Mouse (Mus musculus) limb, embryonic 14.5 days (tissue): ENCODE measurements around the gene Hspa8. TPM values are rescaled to one million over a fixed set of nuclear protein-coding genes. Genes with fewer than 3 reads are reported as not detected.

Experiments
- ATAC-seq: fragments of 200-750 bp; cut with Nextera tagmentation; 2 replicates; pipeline ENCODE4 v1.8.0; 2017; ENCODE audit warnings: low read depth, moderate number of reproducible peaks, moderate TSS enrichment; ENCODE audit not compliant: low FRiP score
- DNase-seq: peaks from one replicate; pipeline ENCODE4 v3.0.0-alpha.2; 2015; ENCODE audit warnings: low spot score
- H3K27ac ChIP-seq: fragments of 300-500 bp; sonication (generic); replicated peaks from 2 replicates; pipeline ENCODE4 v1.5.1; 2014; ENCODE audit warnings: low read depth, mild to moderate bottlenecking, low read length, moderate library complexity, mixed read lengths
- H3K27me3 ChIP-seq: fragments of 300-500 bp; sonication (generic); 2 replicates; pipeline ENCODE4 v1.6.1; 2014; ENCODE audit warnings: low read length, mixed read lengths; ENCODE audit not compliant: control insufficient read depth, insufficient read depth
- H3K36me3 ChIP-seq: fragments of 300-500 bp; sonication (generic); 2 replicates; pipeline ENCODE4 v1.6.1; 2014; ENCODE audit warnings: mild to moderate bottlenecking, low read length, moderate library complexity, mixed read lengths; ENCODE audit not compliant: control insufficient read depth, insufficient read depth
- H3K4me1 ChIP-seq: fragments of 300-500 bp; sonication (generic); 2 replicates; pipeline ENCODE4 v1.6.1; 2014; ENCODE audit warnings: antibody characterized with exemption, low read length, mixed read lengths; ENCODE audit not compliant: control insufficient read depth, insufficient read depth
- H3K4me2 ChIP-seq: fragments of 300-500 bp; sonication (generic); replicated peaks from 2 replicates; pipeline ENCODE4 v1.6.1; 2014; ENCODE audit warnings: low read depth, mild to moderate bottlenecking, low read length, moderate library complexity; ENCODE audit not compliant: severe bottlenecking
- H3K4me3 ChIP-seq: fragments of 300-500 bp; sonication (generic); replicated peaks from 2 replicates; pipeline ENCODE4 v1.5.1; 2014; ENCODE audit warnings: low read length
- H3K9ac ChIP-seq: fragments of 300-500 bp; sonication (generic); 2 replicates; pipeline ENCODE4 v1.6.1; 2014; ENCODE audit warnings: mild to moderate bottlenecking, low read depth, low read length, moderate library complexity; ENCODE audit not compliant: severe bottlenecking
- H3K9me3 ChIP-seq: fragments of 300-500 bp; sonication (generic); 2 replicates; pipeline ENCODE4 v1.6.1; 2016; ENCODE audit warnings: low read length; ENCODE audit not compliant: control insufficient read depth
- POLR2A ChIP-seq: fragments of 200-500 bp; IDR thresholded peaks from 2 replicates; pipeline ENCODE4 v1.8.0; 2012; ENCODE audit warnings: inconsistent platforms, mild to moderate bottlenecking, moderate library complexity, borderline replicate concordance; ENCODE audit not compliant: insufficient read depth, insufficient read length; ENCODE audit errors: extremely low read depth
- WGBS: fragments of 180-500 bp; shearing (Covaris S2); extraction: QIAGEN DNeasy Blood & Tissue Kit; methylation state at CpG from one replicate; pipeline ENCODE4 v1.1.7; 2014; 5-methylcytosine and 5-hydroxymethylcytosine counted together
- polyA plus RNA-seq, 2 experiments: library from polyadenylated mRNA; depleted of rRNA in 1 of 2; stranded (reverse) in 1 of 2; unstranded in 1 of 2; fragments of >200 nt; fragmentation: Nextera tagmentation in 1 of 2; extraction: Ambion mirVana in 1 of 2; gene quantifications; 2 replicates each; pipeline versions ENCODE4 v1.2.1 to v1.2.3; 2012 to 2014

Gene Hspa8
- polyA plus RNA-seq, 2 experiments = 2,023 to 2,115 TPM

DNA sequence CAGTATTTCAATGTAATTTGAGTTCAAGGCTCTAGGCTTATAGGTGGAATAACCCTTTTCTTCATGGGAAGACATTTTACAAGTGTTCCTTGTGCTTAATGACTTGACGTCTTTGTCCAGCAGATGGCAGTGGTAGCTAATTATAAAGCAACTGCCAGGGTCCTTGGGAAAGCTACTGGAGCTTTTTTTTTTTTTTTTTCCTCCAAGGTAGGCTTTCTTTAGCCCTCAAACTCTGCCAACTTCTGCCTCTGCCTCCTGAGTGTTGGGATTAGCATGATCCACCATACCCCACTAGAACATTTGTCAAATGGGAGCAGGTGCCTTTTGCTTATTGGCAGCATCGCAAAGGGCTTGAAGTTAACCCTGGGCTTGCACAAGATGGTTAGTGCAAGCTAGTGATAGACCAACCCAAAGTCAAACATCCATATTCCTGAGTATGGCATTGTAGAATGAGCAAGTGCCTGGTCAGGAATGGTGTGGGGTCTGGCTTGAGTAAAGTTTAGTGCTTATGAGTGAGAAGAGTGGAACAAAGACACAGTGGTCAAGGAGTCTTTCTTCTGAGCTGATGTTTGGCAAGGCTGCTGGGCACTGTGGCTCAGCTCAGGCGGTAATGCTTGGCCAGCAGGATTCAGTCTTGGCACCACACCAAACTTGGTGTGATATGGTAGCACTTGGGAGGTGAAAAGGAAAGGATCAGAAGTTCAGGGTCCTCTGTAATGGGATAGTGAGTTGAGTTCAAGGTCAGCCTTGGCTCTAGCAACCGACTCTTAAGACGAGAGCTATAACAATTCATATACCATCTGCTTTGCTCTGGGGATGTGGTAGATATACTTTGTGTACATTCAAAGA is 5.9 kb downstream of the Hspa8 start:
- peak; percentile 80 for DNase-seq
- no peak overlapping the region; the same call in 1 of the 2 replicates for H3K4me2 ChIP-seq
- TF ChIP-seq POLR2A = no peak
- no peak overlapping the region for H3K4me3 ChIP-seq
- no peaks in the 10 kb centered on the region for H3K9me3 ChIP-seq
- peaks cover 27% of the 10 kb centered on the region for H3K4me1 ChIP-seq
- no peak for ATAC-seq
- H3K9ac ChIP-seq = no peak overlapping the region; the same call in 1 of the 2 replicates
- WGBS = 20% methylated on average over 5 of the region's 5 CpGs
- peak overlapping the region; percentile 28; the same call in 1 of the 2 replicates for H3K27ac ChIP-seq
- no peaks in the 10 kb centered on the region for H3K27me3 ChIP-seq
- peaks cover 50% of the 10 kb centered on the region for H3K36me3 ChIP-seq

DNA sequence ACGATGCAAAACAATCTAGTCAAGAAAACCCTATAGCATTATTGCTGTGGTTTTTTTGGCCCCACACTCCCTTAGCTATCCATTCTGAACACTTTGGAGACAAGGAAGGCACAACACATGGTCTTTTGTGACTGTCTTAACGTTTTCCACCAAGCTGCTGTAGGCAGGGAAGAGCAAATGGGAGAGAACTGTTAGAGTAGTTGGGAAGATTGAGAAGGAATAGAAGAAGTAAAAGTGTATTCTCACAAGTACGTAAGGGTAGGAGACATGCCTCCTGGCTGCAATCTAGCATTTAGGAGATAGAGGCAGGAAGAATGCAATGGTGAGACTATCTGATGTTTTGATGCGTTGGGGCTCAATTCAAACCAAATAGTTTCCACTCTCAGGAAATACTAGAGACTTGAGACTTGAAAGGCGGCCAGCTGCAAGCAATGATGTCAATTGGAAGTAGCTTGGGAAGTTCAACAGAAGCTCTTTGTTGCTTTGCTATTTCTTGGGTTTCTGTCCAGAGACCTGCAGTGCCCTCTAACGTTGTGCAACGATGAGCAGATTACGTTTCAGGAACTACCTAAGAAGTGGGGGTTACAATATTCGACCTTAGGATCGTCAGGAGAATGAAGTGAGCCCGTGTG is 6.6 kb downstream of the Hspa8 start:
- H3K36me3 ChIP-seq = peaks cover 46% of the 10 kb centered on the region
- H3K4me2 ChIP-seq = no peak overlapping the region
- no peak overlapping the region for H3K9ac ChIP-seq
- no peaks in the 10 kb centered on the region for H3K9me3 ChIP-seq
- ATAC-seq (0 out of 2 replicates have a peak, but pooled peaks have one; percentile 11), DNase-seq (peak; percentile 67)
- H3K27ac ChIP-seq = peak overlapping the region; percentile 28; the same call in 1 of the 2 replicates
- no peak for TF ChIP-seq POLR2A
- peaks cover 27% of the 10 kb centered on the region for H3K4me1 ChIP-seq
- H3K27me3 ChIP-seq = no peaks in the 10 kb centered on the region
- WGBS = 18% methylated on average over 11 of the region's 11 CpGs
- no peak overlapping the region for H3K4me3 ChIP-seq

DNA sequence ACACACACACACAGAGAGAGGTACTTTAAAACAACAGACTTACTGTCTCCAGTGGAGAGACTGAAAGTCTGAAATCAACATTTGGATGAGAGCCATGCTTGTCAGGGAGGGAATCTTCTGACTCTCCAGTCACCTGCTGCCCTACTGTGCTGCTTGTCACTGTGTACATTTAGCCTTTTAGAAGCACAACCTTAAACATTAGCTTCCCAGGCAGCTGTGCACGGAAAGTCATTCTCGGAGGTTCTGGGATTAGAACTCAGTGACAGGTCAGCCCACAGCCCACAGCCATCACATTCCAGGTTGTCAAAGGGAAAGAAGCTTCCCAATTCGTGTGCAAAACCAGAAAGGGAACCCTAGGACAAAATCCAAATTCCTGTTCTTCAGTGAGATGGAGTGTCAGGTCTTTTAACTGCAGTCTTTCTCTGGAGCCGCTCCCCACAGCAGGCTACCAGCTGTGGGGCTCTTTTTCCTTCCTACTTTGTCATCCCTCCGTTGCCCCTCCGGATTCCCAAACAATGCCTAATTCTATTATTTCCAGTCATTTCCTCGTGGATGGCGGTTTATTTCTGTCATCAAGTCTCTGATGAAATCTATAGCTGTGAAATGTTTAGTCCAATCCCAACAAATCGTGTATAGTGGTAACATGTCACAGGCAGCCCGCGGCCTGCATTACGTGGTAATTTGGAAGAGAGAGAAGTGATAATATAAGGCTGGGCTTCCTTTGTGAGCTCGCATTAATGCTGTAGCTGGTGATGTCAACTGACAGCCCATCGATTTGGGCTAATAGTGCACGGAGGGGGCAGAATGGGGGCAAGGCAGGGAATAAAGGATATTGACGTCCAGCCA is 7.5 kb downstream of the Hspa8 start:
- Histone ChIP-seq H3K4me3 (no peak overlapping the region), H3K9me3 (no peaks in the 10 kb centered on the region), H3K27ac (peak overlapping the region; percentile 28; the same call in 1 of the 2 replicates), H3K4me2 (no peak overlapping the region), H3K27me3 (no peaks in the 10 kb centered on the region), H3K4me1 (peaks cover 27% of the 10 kb centered on the region), H3K36me3 (peaks cover 41% of the 10 kb centered on the region), H3K9ac (no peak overlapping the region)
- TF ChIP-seq POLR2A = no peak
- ATAC-seq = no peak; the same call in 1 of the 2 replicates
- peak; percentile 36 for DNase-seq
- WGBS = 38% methylated on average over 16 of the region's 16 CpGs

DNA sequence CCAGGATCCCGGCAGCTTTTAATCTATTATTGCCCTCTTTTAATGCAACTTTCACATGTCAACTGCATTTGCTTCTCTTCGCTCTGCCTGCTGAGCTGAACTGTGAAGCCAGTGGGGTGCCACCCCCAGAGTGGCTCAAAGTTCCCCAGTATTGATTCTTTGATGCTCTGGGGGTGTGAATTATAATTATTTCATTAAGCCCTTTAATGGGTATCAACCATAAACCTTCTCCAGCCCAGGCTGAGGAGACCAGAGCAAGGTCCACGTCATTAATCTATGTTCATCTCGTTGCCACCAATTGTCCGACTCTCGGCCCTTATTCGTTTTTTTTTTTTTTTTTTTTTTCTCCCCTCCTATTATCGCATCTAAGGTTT is 8.1 kb downstream of the Hspa8 start:
- 60% methylated on average over 8 of the region's 8 CpGs for WGBS
- Histone ChIP-seq H3K4me3 (no peak overlapping the region), H3K4me1 (peaks cover 21% of the 10 kb centered on the region), H3K9ac (no peak overlapping the region), H3K36me3 (peaks cover 36% of the 10 kb centered on the region), H3K27ac (no peak overlapping the region), H3K4me2 (no peak overlapping the region), H3K27me3 (no peaks in the 10 kb centered on the region), H3K9me3 (no peaks in the 10 kb centered on the region)
- ATAC-seq (no peak), DNase-seq (no peak)
- TF ChIP-seq POLR2A = no peak

DNA sequence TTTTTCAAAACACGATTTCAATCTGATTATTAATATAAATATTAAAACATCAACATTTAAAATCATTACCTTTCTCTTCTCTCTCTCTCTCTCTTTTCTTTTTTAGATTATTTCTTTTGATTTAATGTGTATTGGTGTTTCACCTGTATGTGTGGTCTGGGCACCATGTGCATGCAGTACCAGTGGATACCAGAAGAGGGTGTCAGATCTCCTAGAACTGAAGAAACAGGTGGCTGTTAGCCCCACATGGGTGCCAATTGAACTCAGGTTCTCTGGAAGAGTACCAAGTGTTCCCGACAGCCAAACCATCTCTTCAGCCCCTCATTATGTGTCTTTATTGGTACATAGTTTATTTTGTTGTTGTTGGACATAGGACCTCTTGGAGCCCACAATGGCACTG is 11.1 kb downstream of the Hspa8 start:
- Histone ChIP-seq H3K27me3 (no peaks in the 10 kb centered on the region), H3K9ac (no peak overlapping the region), H3K4me2 (no peak overlapping the region), H3K9me3 (no peaks in the 10 kb centered on the region), H3K4me3 (no peak overlapping the region), H3K27ac (no peak overlapping the region), H3K4me1 (peaks cover 9% of the 10 kb centered on the region), H3K36me3 (peaks cover 8% of the 10 kb centered on the region)
- ATAC-seq (no peak), DNase-seq (no peak)
- 52% methylated on average over 2 of the region's 2 CpGs for WGBS
- no peak for TF ChIP-seq POLR2A
